Mouse (Mus musculus): ENCODE results near the gene Ces2a. TPM values are rescaled to one million over a fixed set of nuclear protein-coding genes. Genes with fewer than 3 reads are reported as not detected.

Ces2a gene
- polyA plus RNA-seq (2015; fragmentation: Nextera tagmentation; extraction: Ambion mirVana), result 0.31 and 0.48 TPM in 2 replicates

DNA sequence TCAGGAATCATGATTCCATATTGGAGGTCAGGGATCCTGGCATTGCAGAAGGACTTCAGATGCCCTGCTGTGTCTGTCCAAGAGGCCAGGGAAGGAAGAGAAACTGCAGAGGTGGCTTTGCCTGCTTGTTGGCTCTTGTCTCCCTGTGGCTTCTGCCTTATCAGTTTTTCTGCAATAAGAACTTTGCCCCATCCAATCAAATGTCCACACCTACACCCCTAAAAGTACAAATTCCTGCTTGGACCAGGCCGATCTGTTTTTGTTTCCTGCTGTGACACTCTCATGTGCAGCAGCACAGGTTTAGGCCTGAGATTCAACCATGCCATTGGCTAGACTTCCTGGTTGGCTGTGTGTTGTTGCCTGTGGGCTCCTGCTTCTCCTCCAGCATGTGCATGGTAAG is at the start of gene Ces2a:
Ces2a (plus strand) TSS at position 251 of the 400 bp plus-strand sequence.
- H3K4me1 ChIP-seq, result no peaks in the 10 kb centered on the region
- no peaks in the 10 kb centered on the region for H3K27me3 ChIP-seq
- ATAC-seq (replicated peaks; ENCODE audit: low FRiP score), result no peak
- H3K9me3 ChIP-seq (replicated peaks), result no peaks in the 10 kb centered on the region
- H3K9ac ChIP-seq, result no peak within 1 kb of the TSS
- H3K4me2 ChIP-seq, result no peak within 1 kb of the TSS
- H3K4me3 ChIP-seq (replicated peaks), result no peak within 1 kb of the TSS
- 69% methylated on average over 1 of the region's 1 CpGs for WGBS
- H3K27ac ChIP-seq, result no peak within 1 kb of the TSS
- H3K36me3 ChIP-seq, result no peaks in the 10 kb centered on the region

GRCm38 (mm10) chr8:104688433-104688832 is 45.4 kb upstream of the Ces2a start:
- H3K27me3 ChIP-seq, result no peaks in the 10 kb centered on the region
- no peak overlapping the region for H3K9ac ChIP-seq
- H3K4me1 ChIP-seq, result no peaks in the 10 kb centered on the region
- no peaks in the 10 kb centered on the region for H3K36me3 ChIP-seq
- H3K4me2 ChIP-seq, result no peak overlapping the region
- 74% methylated on average over 4 of the region's 4 CpGs for WGBS
- H3K9me3 ChIP-seq (replicated peaks), result no peaks in the 10 kb centered on the region
- H3K27ac ChIP-seq, result no peak overlapping the region
- ATAC-seq (replicated peaks; ENCODE audit: low FRiP score), result no peak
- H3K4me3 ChIP-seq (replicated peaks), result no peak overlapping the region

DNA sequence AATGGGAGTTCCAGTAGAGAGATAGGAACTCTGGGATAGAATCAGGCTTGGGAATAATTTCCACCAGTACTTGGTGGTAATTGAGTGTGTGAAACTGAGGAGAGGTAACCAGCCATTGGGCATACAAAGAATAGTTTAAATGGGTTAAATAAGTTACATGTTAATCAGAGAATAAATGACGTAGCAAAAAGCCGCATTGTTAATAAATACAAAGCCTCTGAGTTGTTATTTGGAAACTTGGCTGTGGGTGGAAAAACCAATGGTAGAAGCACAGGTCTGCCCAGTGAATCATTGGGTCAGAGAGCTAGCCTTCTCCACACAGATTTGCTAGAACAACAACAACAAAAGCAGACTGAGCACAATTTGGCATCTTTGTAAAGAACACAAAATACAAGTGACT is 35.2 kb upstream of the Ces2a start:
- H3K4me2 ChIP-seq, result no peak overlapping the region
- no peaks in the 10 kb centered on the region for H3K27me3 ChIP-seq
- H3K4me1 ChIP-seq, result no peaks in the 10 kb centered on the region
- no peak overlapping the region for H3K27ac ChIP-seq
- ATAC-seq (replicated peaks; ENCODE audit: low FRiP score), result no peak
- no peak overlapping the region for H3K4me3 ChIP-seq (replicated peaks)
- no peaks in the 10 kb centered on the region for H3K36me3 ChIP-seq
- no peaks in the 10 kb centered on the region for H3K9me3 ChIP-seq (replicated peaks)
- no peak overlapping the region for H3K9ac ChIP-seq
- 84% methylated on average over 2 of the region's 2 CpGs for WGBS

- H3K4me1 ChIP-seq, result no peaks in the 10 kb centered on the region
- no peaks in the 10 kb centered on the region for H3K27me3 ChIP-seq
- no peak overlapping the region for H3K4me3 ChIP-seq (replicated peaks)
- no peak overlapping the region for H3K27ac ChIP-seq
- no peaks in the 10 kb centered on the region for H3K9me3 ChIP-seq (replicated peaks)
- WGBS, result 79% methylated on average over 2 of the region's 2 CpGs
- no peaks in the 10 kb centered on the region for H3K36me3 ChIP-seq
- no peak for ATAC-seq (replicated peaks; ENCODE audit: low FRiP score)
- H3K9ac ChIP-seq, result no peak overlapping the region
- no peak overlapping the region for H3K4me2 ChIP-seq
Measured at GRCm38 (mm10) chr8:104701900-104702299, 31.9 kb upstream of the Ces2a start.

- no peak overlapping the region for H3K9ac ChIP-seq
- no peak for ATAC-seq (replicated peaks; ENCODE audit: low FRiP score)
- 78% methylated on average over 8 of the region's 8 CpGs for WGBS
- H3K4me2 ChIP-seq, result no peak overlapping the region
- no peaks in the 10 kb centered on the region for H3K9me3 ChIP-seq (replicated peaks)
- H3K4me3 ChIP-seq (replicated peaks), result no peak overlapping the region
- no peak overlapping the region for H3K27ac ChIP-seq
- no peaks in the 10 kb centered on the region for H3K4me1 ChIP-seq
- H3K27me3 ChIP-seq, result no peaks in the 10 kb centered on the region
- H3K36me3 ChIP-seq, result no peaks in the 10 kb centered on the region
Measured at GRCm38 (mm10) chr8:104721166-104721565, 12.6 kb upstream of the Ces2a start.

DNA sequence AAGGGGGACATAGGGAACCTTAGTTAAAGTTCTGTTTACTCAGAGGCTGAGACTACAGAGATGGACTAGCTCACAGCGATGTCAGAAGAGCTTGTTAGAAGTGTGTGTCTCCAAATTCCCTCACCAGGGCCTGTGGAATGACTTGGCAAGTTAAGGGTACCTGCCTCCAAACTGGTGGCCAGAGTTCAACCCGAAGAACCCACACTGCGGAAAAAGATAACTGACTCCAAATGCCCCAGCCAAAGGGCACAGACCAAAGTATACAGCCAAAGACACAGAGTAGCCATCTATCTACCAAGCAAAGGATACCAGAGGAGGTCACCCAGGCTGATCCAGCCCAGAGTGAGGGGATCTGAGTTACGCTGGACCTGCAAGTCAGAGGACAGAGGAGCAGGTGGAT is 2.4 kb upstream of the Ces2a start:
- H3K27ac ChIP-seq, result no peak overlapping the region
- H3K9ac ChIP-seq, result no peak overlapping the region
- no peak for ATAC-seq (replicated peaks; ENCODE audit: low FRiP score)
- no peak overlapping the region for H3K4me2 ChIP-seq
- no peaks in the 10 kb centered on the region for H3K4me1 ChIP-seq
- WGBS, result 86% methylated on average over 4 of the region's 4 CpGs
- H3K9me3 ChIP-seq (replicated peaks), result no peaks in the 10 kb centered on the region
- H3K4me3 ChIP-seq (replicated peaks), result no peak overlapping the region
- no peaks in the 10 kb centered on the region for H3K27me3 ChIP-seq
- no peaks in the 10 kb centered on the region for H3K36me3 ChIP-seq

DNA sequence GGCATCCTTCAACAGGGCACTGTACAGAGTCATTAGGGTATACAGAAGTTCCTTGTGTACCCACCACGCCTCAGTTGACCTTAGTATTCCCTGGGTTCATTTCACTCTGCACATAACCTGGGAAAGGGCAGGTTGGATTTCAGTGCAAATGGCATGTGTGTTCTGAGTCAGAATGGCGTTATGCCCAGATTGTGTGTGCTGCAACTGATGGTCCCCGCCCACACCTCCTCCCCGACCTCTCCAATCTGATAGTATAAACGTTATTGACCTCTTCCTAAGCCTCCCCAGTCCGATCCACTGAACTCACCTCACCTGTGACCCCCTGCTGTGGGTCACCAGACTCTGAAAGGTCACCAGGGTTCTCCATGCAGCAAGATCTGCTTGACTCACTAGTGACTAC is 1.8 kb upstream of the Ces2a start:
- Histone ChIP-seq H3K9me3 (replicated peaks) (no peaks in the 10 kb centered on the region), H3K36me3 (no peaks in the 10 kb centered on the region), H3K4me2 (no peak overlapping the region), H3K4me1 (no peaks in the 10 kb centered on the region), H3K4me3 (replicated peaks) (no peak overlapping the region), H3K27me3 (no peaks in the 10 kb centered on the region), H3K9ac (no peak overlapping the region), H3K27ac (no peak overlapping the region)
- WGBS, result 58% methylated on average over 6 of the region's 6 CpGs
- no peak for ATAC-seq (replicated peaks; ENCODE audit: low FRiP score)

- Histone ChIP-seq H3K4me3 (replicated peaks) (no peak overlapping the region), H3K4me2 (no peak overlapping the region), H3K27ac (no peak overlapping the region), H3K27me3 (no peaks in the 10 kb centered on the region), H3K4me1 (no peaks in the 10 kb centered on the region), H3K9me3 (replicated peaks) (no peaks in the 10 kb centered on the region), H3K9ac (no peak overlapping the region), H3K36me3 (no peaks in the 10 kb centered on the region)
- no peak for ATAC-seq (replicated peaks; ENCODE audit: low FRiP score)
- 83% methylated on average over 1 of the region's 1 CpGs for WGBS
Measured at GRCm38 (mm10) chr8:104742039-104742438, 8.2 kb downstream of the Ces2a start.

DNA sequence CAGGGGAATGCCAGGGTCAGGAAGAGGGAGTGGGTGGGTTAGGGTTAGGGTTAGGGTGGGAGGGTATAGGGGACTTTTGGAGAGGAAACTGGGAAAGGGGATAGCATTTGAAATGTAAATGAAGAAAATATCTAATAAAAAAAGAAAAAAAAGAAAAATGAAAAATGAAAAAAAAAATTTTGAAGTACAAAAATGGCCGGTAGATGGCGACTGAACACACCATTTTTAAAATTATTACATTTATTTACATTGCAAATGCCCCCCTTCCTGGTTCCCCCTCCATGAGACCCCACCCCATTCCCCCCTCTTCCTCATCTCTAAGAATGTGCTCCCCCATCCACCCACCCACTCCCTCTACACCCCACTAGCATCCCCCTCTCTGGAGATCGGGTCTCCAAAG is 9.6 kb downstream of the Ces2a start:
- Histone ChIP-seq H3K4me3 (replicated peaks) (no peak overlapping the region), H3K4me1 (no peaks in the 10 kb centered on the region), H3K9me3 (replicated peaks) (no peaks in the 10 kb centered on the region), H3K9ac (no peak overlapping the region), H3K36me3 (no peaks in the 10 kb centered on the region), H3K27me3 (no peaks in the 10 kb centered on the region), H3K27ac (no peak overlapping the region), H3K4me2 (no peak overlapping the region)
- ATAC-seq (replicated peaks; ENCODE audit: low FRiP score), result no peak
- WGBS, result 87% methylated on average over 3 of the region's 3 CpGs

DNA sequence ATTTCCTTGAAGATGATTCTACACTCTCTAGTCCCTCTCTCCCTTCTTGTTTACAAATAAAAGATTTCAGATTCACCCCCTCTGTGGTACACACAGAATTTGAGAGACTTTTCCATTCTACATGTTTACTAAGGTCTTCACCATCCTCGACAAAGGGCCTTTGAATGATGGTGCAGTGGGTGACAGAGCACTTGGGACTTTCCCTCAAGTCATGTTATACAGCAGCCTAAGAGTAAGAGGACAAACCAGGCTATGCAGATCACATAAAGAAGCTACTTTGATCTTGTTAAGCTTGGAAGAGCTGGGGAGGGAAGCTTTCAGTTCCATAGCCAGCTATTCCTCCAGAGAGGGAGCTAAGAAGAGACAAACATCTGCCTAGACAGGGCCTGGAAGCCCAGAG is 19.0 kb downstream of the Ces2a start:
- H3K27me3 ChIP-seq, result no peaks in the 10 kb centered on the region
- no peak overlapping the region for H3K9ac ChIP-seq
- H3K36me3 ChIP-seq, result no peaks in the 10 kb centered on the region
- WGBS, result 58% methylated on average over 1 of the region's 1 CpGs
- H3K4me3 ChIP-seq (replicated peaks), result no peak overlapping the region
- no peak overlapping the region for H3K27ac ChIP-seq
- ATAC-seq (replicated peaks; ENCODE audit: low FRiP score), result no peak
- H3K9me3 ChIP-seq (replicated peaks), result no peaks in the 10 kb centered on the region; the same call in 1 of the 2 replicates
- no peak overlapping the region for H3K4me2 ChIP-seq
- H3K4me1 ChIP-seq, result no peaks in the 10 kb centered on the region

GRCm38 (mm10) chr8:104757621-104758020 is 23.8 kb downstream of the Ces2a start:
- Histone ChIP-seq H3K4me2 (no peak overlapping the region), H3K27ac (no peak overlapping the region), H3K9ac (no peak overlapping the region), H3K4me3 (replicated peaks) (no peak overlapping the region), H3K36me3 (no peaks in the 10 kb centered on the region), H3K9me3 (replicated peaks) (no peaks in the 10 kb centered on the region), H3K27me3 (no peaks in the 10 kb centered on the region), H3K4me1 (no peaks in the 10 kb centered on the region)
- WGBS, result 54% methylated on average over 1 of the region's 1 CpGs
- no peak for ATAC-seq (replicated peaks; ENCODE audit: low FRiP score)

DNA sequence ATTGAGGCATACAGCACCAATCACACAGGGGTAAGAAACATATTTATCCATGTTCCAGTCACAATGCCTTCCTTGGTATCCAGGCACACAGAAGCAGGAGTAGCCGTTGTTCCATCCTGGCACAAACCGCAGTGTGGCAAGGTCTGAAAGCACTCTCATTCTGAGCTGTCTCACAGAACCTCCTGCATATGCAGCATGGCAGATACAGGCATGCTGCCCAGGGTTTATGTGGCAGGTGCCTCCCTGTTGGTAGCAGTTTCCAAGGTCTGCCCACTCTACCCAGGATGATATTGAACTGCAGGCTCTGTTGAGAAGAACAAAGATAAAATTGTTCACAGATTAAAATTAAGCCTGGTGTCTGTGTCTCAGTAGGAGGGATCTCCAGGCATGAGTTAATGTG is 24.4 kb downstream of the Ces2a start:
- WGBS, result 95% methylated on average over 2 of the region's 2 CpGs
- H3K9ac ChIP-seq, result no peak overlapping the region
- no peak overlapping the region for H3K4me2 ChIP-seq
- ATAC-seq (replicated peaks; ENCODE audit: low FRiP score), result no peak
- H3K27ac ChIP-seq, result no peak overlapping the region
- no peak overlapping the region for H3K4me3 ChIP-seq (replicated peaks)
- no peaks in the 10 kb centered on the region for H3K4me1 ChIP-seq
- H3K36me3 ChIP-seq, result no peaks in the 10 kb centered on the region
- no peaks in the 10 kb centered on the region for H3K27me3 ChIP-seq
- H3K9me3 ChIP-seq (replicated peaks), result no peaks in the 10 kb centered on the region

- 91% methylated on average over 4 of the region's 4 CpGs for WGBS
- H3K36me3 ChIP-seq, result no peaks in the 10 kb centered on the region
- no peaks in the 10 kb centered on the region for H3K9me3 ChIP-seq (replicated peaks)
- H3K9ac ChIP-seq, result no peak overlapping the region
- H3K4me2 ChIP-seq, result no peak overlapping the region
- H3K27ac ChIP-seq, result no peak overlapping the region
- ATAC-seq (replicated peaks; ENCODE audit: low FRiP score), result no peak
- H3K27me3 ChIP-seq, result no peaks in the 10 kb centered on the region
- H3K4me3 ChIP-seq (replicated peaks), result no peak overlapping the region
- H3K4me1 ChIP-seq, result no peaks in the 10 kb centered on the region
Measured at GRCm38 (mm10) chr8:104761126-104761525, 27.3 kb downstream of the Ces2a start.
